Mouse (Mus musculus): Measurements from ENCODE around the gene Rbfox3.
A peak's percentile ranks its signal among the peaks of the same experiment; 100 is the strongest.

The Rbfox3 gene

GRCm38 (mm10) chr11:118443201-118443970 is 468.0 kb downstream of the Rbfox3 start:
- DNase-seq (ENCODE audit: low spot score in 2 of 2): peak in 1 of 2 experiments; percentile 58

DNA sequence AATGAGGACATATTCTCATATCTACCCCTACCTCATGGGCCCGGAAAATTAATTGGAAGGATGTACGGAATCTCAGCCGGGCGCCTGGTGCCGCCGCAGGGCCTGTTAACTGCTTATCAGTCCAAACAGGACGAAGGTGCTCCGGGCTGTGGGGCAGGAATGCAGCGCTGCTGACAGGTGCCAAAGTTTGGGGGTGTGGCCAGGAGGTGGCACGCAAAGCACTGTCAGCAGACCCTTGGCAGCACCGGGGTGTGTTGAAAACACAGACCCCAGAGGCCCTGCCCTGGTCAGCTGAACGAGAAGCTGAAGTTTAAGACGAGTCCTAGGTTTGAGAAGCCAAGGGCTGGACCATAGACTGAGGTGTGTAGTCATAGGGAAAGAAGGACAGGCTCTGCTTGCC is 468.7 kb downstream of the Rbfox3 start:
- DNase-seq (ENCODE audit: low spot score in 2 of 2): no peak
